Comparison of ENCODE assay signal across 1 mouse cellular context in the genomic region with DNA sequence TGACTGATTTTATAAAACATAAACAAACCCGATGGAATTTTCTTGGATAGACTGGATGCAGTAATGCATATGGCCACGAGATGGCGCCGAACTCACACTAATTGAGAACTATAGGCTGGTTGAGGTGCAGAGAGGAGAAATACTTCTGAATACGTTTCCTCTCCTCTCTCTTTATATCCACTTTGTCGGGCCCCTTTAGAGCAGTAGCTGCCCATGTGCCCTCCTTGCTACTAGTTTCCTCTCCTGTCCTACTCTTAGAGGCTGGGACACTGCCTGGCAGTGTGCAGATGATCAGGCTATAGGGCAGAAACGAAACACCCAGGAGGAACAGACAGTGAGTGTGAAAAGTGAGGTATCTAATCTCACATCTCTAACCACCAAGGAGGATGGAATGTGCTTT.
TF ChIP-seq lines count a peak whose summit lies in the region.

No protein-coding gene starts in this region.

TF ChIP-seq in myocyte, 11 proteins besides CTCF, POLR2A, EP300 and RAD21 (continued from another document):
- no peak for TF ChIP-seq USF1 (IDR thresholded peaks at IDR 0.05; ENCODE audit: low read depth)
- no peak for TF ChIP-seq MYOG (IDR thresholded peaks at IDR 0.05; ENCODE audit: control insufficient read depth in 1 of 3, insufficient read depth in 1 of 3, insufficient read length in 2 of 3, low read depth in 2 of 3)
- TF ChIP-seq SRF (IDR thresholded peaks at IDR 0.05; ENCODE audit: control insufficient read depth, insufficient read length, low read depth) = no peak
- no peak for TF ChIP-seq REST (IDR thresholded peaks at IDR 0.05; ENCODE audit: insufficient read depth, insufficient read length)
- TF ChIP-seq MYOD1 (IDR thresholded peaks at IDR 0.05; ENCODE audit: control insufficient read depth in 1 of 3, insufficient read length in 2 of 3, low read depth in 2 of 3) = no peak
- TF ChIP-seq TCF12 (IDR thresholded peaks at IDR 0.05; ENCODE audit: insufficient read depth, poor library complexity, severe bottlenecking) = no peak
- no peak for TF ChIP-seq MAX (IDR thresholded peaks at IDR 0.05; ENCODE audit: low read depth)
- no peak for TF ChIP-seq CEBPB (IDR thresholded peaks at IDR 0.05; ENCODE audit: insufficient read depth, poor library complexity, severe bottlenecking)
- TF ChIP-seq TCF3 (IDR thresholded peaks at IDR 0.05; ENCODE audit: insufficient read length, low read depth) = no peak
- TF ChIP-seq E2F4 (IDR thresholded peaks at IDR 0.05; ENCODE audit: insufficient read depth) = no peak
